ENCODE assay signal across 8 mouse cellular contexts in the genomic region with DNA sequence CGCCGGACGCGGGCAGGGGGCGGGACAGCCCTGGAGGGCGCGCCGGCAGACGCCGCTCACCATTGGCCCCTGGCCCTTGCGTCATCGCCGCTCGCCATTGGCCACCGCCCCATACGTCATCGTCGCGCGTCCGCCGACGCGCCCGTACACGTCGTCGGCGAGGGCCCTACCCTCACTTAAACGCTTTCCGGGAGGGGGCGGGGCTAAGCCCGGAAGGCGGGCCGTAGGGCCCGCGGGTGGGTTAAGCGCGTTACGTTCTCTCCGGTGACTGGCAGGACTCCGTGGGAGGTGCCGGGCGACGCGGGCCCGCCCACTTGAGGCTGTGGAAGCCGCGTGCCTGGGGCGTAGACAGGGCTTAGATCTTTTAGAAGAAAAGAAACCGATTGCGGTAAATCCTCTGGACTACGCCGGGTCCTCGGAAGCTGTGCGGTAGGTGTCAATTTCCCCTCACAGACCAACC. TPM values are rescaled to one million over a fixed set of nuclear protein-coding genes. Genes with fewer than 3 reads are reported as not detected.
A peak's percentile ranks its signal among the peaks of the same experiment; 100 is the strongest.
DNase-seq lines count a peak whose midpoint lies in the region; ATAC-seq lines count a peak whose summit lies in the region.

No protein-coding gene starts in this region.

- ATAC-seq in inflammation-experienced regulatory T-cells, adult 6 months = peak; percentile 87
- peak; percentile 93 for ATAC-seq in megakaryocyte-erythroid progenitor cell, adult 5-6 weeks (replicated peaks; ENCODE audit: low FRiP score, low TSS enrichment, poor library complexity, severe bottlenecking)

- intact Hi-C loops in gastrocnemius, postnatal 14 days (cut with DNase I; ENCODE audit: low total_unique reads) = loop anchor here (10.0 kb wide), 1 partner anchor 52 kb away; a partner anchor contains a TSS
- intact Hi-C loops in left cerebral cortex, postnatal 10 days (cut with DNase I) = loop anchor here (5.0 kb wide), 1 partner anchor 55 kb away; a partner anchor contains a TSS

- DNase-seq in adrenal gland, adult (ENCODE audit: inconsistent age in 2 of 2, low spot score in 1 of 2) = peak; percentile 100
- DNase-seq in embryo, embryonic 10.5 days (ENCODE audit: low spot score) = peak; percentile 98
- peak; percentile 100 for DNase-seq in gastrocnemius, postnatal 14 days
- DNase-seq in left cerebral cortex, postnatal 10 days (ENCODE audit: extremely low spot score in 1 of 2, low spot score in 2 of 2) = peak; percentile 98 to 99
- DNase-seq in right cerebral cortex, postnatal 25 days = peak; percentile 99
- DNase-seq in urinary bladder, postnatal 4 days (ENCODE audit: low spot score in 2 of 2) = peak; percentile 99

RNA-seq across cellular contexts. Expression of a gene that starts 0.2 kb away (rescaled TPM):
- total RNA-seq in gastrocnemius, postnatal 14 days (2021) = 10 to 100 TPM; 25.9 to 26.8 TPM
- polyA plus RNA-seq in inflammation-experienced regulatory T-cells, adult 6 months (2017; shearing (Covaris generic)) = 1 to 10 TPM; 6.7 to 8.4 (median 7.7) TPM
- total RNA-seq in left cerebral cortex, postnatal 10 days (2021) = 10 to 100 TPM; 45.9 to 49.9 TPM
- total RNA-seq in megakaryocyte-erythroid progenitor cell, adult 5-6 weeks (2014; fragmentation: Nextera tagmentation) = 16.7 and 18.8 TPM in 2 replicates
- 11.5 and 15.4 TPM in 2 replicates for total RNA-seq in megakaryocyte-erythroid progenitor cell, adult 5-6 weeks (2017)

RNA-seq across cellular contexts. Expression of a gene that starts 17.6 kb away (rescaled TPM):
- total RNA-seq in gastrocnemius, postnatal 14 days (2021) = 10 to 100 TPM; 23.0 to 26.5 TPM
- polyA plus RNA-seq in inflammation-experienced regulatory T-cells, adult 6 months (2017; shearing (Covaris generic)) = 10 to 100 TPM; 48.9 to 68.1 (median 66.7) TPM
- total RNA-seq in left cerebral cortex, postnatal 10 days (2021) = 10 to 100 TPM; 66.5 to 72.0 TPM
- total RNA-seq in megakaryocyte-erythroid progenitor cell, adult 5-6 weeks (2014; fragmentation: Nextera tagmentation) = 118 and 132 TPM in 2 replicates
- total RNA-seq in megakaryocyte-erythroid progenitor cell, adult 5-6 weeks (2017) = 15.6 and 34.7 TPM in 2 replicates

RNA-seq across cellular contexts. Expression of a gene that starts 49.0 kb away (rescaled TPM):
- total RNA-seq in gastrocnemius, postnatal 14 days (2021) = 1 to 10 TPM; 3.1 to 3.2 TPM
- 1 to 10 TPM; 4.3 to 7.1 (median 6.4) TPM for polyA plus RNA-seq in inflammation-experienced regulatory T-cells, adult 6 months (2017; shearing (Covaris generic))
- 10 to 100 TPM; 12.8 to 13.6 TPM for total RNA-seq in left cerebral cortex, postnatal 10 days (2021)
- 5.4 and 13.0 TPM in 2 replicates for total RNA-seq in megakaryocyte-erythroid progenitor cell, adult 5-6 weeks (2014; fragmentation: Nextera tagmentation)
- 5.2 and 6.9 TPM in 2 replicates for total RNA-seq in megakaryocyte-erythroid progenitor cell, adult 5-6 weeks (2017)

RNA-seq across cellular contexts. Expression of a gene that starts 49.0 kb away (rescaled TPM):
- total RNA-seq in gastrocnemius, postnatal 14 days (2021) = 1 to 10 TPM; 1.7 to 1.8 TPM
- polyA plus RNA-seq in inflammation-experienced regulatory T-cells, adult 6 months (2017; shearing (Covaris generic)) = under 1 TPM; 0.20 to 0.59 (median 0.31) TPM
- total RNA-seq in left cerebral cortex, postnatal 10 days (2021) = 1 to 10 TPM in 1 of 2 experiments, under 1 TPM in 1; 0.88 to 1.0 TPM
- 0.47 and 0.79 TPM in 2 replicates for total RNA-seq in megakaryocyte-erythroid progenitor cell, adult 5-6 weeks (2014; fragmentation: Nextera tagmentation)
- 3.3 and 6.2 TPM in 2 replicates for total RNA-seq in megakaryocyte-erythroid progenitor cell, adult 5-6 weeks (2017)

RNA-seq across cellular contexts. Expression of a gene that starts 55.4 kb away (rescaled TPM):
- total RNA-seq in gastrocnemius, postnatal 14 days (2021) = 10 to 100 TPM in 1 of 2 experiments, 1 to 10 TPM in 1; 7.4 to 12.0 TPM
- 1 to 10 TPM; 2.6 to 4.9 (median 4.1) TPM for polyA plus RNA-seq in inflammation-experienced regulatory T-cells, adult 6 months (2017; shearing (Covaris generic))
- 1 to 10 TPM; 9.4 to 9.6 TPM for total RNA-seq in left cerebral cortex, postnatal 10 days (2021)
- 14.6 and 15.2 TPM in 2 replicates for total RNA-seq in megakaryocyte-erythroid progenitor cell, adult 5-6 weeks (2014; fragmentation: Nextera tagmentation)
- 8.9 and 10.1 TPM in 2 replicates for total RNA-seq in megakaryocyte-erythroid progenitor cell, adult 5-6 weeks (2017)

Comparison
In these comparisons a context has a peak if more than half of its experiments do, and no peak if none do; other contexts are left out.
1. Peak in every context shown above with its lines: DNase-seq and ATAC-seq.